Mouse (Mus musculus) activated CD4-positive, CD25-positive, alpha-beta regulatory T cell, adult 9 weeks (primary cell): ENCODE measurements around the gene A930002H24Rik. TPM values are rescaled to one million over a fixed set of nuclear protein-coding genes. Genes with fewer than 3 reads are reported as not detected.

ENCODE experiments used
- polyA plus RNA-seq: library from polyadenylated mRNA; unstranded; fragments of 100-300 nt; shearing (Covaris generic); gene quantifications from one replicate; pipeline ENCODE4 v1.2.1, GENCODE M21; 2017

A930002H24Rik gene
- not detected for polyA plus RNA-seq

GRCm38 (mm10) chr17:63863647-63864149 lies at the start of gene A930002H24Rik:
Gene A930002H24Rik, minus strand, starts transcription at chr17:63863791.

GRCm38 (mm10) chr17:63863012-63863630 lies 470 bp downstream of the A930002H24Rik start, which contains the start of gene Fer:
Gene Fer, plus strand, starts transcription at chr17:63863062.

Other genes with a start within 250 kb of the A930002H24Rik start
- 0.22 TPM for gene Fer, start 729 bp downstream of the A930002H24Rik start, polyA plus RNA-seq